Mouse (Mus musculus) large intestine, adult 2 months (tissue): ENCODE results near the gene Pcgf3. TPM values are rescaled to one million over a fixed set of nuclear protein-coding genes. Genes with fewer than 3 reads are reported as not detected.

ENCODE experiments used
- DNase-seq: peaks from one replicate; pipeline ENCODE4 v3.0.0-alpha.2; 2012; ENCODE audit warnings: low read depth, low spot score
- WGBS: fragments of 180-500 bp; shearing (Covaris S2); methylation state at CpG from one replicate; pipeline ENCODE4 v1.1.7; 2018; 5-methylcytosine and 5-hydroxymethylcytosine counted together
- polyA plus RNA-seq: library from polyadenylated mRNA; depleted of rRNA; stranded (reverse); fragments of >200 nt; gene quantifications from 2 replicates; pipeline ENCODE4 v1.2.3, GENCODE M21; 2012; rRNA removed

Gene Pcgf3
- polyA plus RNA-seq, result 10.4 and 12.1 TPM in 2 replicates

DNA sequence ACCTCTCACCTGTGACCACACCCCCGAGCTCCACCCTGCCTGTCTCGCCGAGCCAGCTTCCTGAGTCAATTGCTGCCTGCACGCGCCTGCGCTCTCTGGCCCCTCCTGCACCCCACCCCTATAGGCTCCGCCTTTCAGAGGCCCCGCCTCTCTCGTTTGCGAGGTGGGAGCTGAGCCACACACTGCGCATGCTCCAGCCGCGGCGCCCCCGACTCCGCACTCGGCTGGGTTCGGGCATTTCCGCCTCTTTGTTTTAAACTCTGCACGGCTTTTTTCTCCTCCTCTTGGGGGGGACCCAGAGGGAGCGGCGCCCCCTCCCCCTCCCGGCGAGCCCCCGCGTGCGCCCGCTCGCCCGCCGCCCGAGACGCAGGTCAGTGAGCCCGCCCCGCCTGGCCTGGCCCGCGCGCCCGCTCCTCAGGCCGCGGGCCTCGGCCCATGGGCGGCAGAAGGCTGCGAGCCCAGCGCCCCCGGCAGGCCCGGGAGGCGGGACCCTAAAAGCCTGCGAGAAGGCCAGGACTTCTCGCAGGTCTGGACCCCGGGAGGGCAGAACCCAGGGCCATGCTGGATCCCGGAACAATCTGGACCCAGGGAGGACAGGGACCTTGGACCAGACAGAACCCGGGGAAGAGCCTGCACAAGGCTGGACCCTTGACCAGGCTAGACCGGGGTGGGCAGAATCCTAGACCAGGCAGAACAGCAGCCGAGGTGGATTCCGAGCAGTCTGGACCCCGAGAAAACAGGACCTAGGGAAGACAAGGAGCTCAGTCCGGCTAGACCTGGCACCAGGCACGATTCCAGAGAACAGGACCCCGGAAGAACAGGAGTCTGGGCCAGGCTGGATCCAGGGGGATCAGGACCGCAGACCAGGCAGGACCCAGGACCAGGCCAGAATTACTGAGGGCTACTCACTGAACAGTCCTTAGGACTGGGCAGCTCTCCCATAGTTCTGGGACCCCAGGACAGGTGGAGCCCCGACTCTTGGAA lies at the start of gene Pcgf3:
Gene Pcgf3, plus strand, starts transcription at position 151 of the 984 bp plus-strand sequence.
- peak; percentile 93 for DNase-seq
- WGBS, result 2% methylated on average over 62 of the region's 62 CpGs

DNA sequence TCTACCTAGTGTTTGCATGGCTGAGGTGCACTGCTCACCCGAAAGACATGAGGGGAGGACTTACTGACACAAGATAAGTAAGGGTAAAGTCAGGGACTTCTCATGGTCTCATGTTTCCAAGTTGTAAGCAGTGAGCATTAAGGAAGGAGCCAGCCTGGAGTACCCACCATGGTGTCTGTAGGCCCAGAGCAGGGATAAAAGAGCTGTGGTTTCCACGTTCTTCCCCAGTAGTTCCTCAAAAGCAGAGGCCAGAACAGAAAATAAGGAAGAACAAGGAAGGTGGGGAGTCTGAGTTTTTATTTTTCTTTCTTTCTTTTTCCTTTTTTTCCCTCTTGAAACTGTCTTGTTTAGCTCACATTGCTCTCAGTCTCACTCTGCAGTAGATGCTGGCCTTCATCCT lies 46.3 kb upstream of the Pcgf3 start:
- WGBS, result 72% methylated on average over 2 of the region's 2 CpGs

DNA sequence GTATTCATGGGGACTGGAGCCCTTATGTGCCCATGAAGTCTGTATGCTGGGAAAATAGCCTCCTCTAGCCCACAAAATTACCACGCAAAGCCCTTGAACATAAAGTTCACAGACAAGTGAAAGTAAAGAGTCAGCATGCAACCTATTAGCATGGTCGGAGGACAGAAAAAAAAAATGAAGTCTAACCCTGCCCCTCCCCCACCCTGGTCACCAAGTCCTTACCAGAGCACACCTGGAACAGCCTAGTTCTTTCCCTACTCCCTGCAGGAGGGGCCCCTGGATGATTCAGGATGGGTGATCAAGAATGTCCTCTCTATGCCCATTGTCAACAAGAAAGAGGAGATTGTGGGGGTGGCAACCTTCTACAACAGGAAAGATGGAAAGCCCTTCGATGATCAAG lies 38.3 kb upstream of the Pcgf3 start:
- no peak for DNase-seq
- 70% methylated on average over 3 of the region's 3 CpGs for WGBS

More for the DNA sequence above, 46.3 kb upstream of the Pcgf3 start:
- DNase-seq, result no peak

DNA sequence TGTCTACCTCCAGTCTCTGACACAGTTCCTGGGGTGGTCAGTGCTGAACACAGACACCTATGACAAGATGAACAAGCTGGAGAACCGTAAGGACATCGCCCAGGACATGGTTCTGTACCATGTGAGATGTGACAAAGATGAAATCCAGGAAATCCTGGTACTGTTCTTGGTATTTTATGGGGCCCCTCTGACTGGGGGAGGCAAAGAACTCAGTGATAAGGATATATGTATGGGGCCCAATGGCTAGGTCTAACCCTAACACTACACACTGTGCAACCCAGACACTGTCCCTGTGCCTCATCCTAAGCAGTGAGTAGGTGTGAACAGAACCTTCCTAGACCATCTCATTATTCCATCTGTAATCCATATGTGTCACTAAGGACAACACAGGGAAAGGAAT lies 37.6 kb upstream of the Pcgf3 start:
- DNase-seq, result no peak
- WGBS, result 96% methylated on average over 2 of the region's 2 CpGs

DNA sequence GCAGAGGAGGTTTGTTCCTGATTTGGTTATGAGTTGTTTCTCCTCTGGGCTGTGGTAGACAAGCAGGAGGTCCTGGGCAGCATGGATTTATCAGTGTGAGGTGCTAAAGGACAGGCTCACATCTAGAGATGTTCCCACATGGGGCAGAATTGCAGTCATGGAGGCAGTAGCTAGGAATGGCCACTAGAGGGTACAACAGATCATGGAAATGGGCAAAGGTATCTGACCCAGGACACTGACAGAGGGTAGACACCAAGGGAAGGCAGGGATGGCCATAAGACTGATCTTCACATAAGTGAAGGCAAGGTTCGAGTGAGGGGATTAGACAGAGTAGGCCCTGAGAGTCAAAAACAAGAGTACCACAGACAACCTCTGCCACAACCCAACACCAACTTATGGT lies 33.8 kb upstream of the Pcgf3 start:
- DNase-seq, result no peak
- WGBS, result 29% methylated on average over 1 of the region's 1 CpGs

DNA sequence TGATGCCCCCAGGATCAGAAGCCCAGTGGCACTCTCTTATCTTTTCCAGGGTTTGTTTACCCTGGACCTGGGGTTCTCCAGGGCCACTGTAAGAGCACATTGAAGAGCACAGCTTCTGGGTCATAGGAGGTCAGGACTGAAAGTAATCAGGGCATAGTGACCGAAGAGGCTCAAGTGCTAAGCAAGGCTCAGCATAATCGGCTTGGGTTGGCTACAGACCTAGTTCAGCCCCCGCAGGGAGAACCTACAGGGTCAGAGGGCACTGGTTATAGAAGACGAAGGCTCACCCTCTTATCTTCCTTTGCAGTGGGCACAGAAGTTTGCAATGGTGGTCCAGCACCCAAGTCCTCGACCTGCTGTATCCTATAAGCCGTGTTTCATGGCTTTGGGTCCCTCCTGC lies 29.8 kb upstream of the Pcgf3 start:
- DNase-seq, result no peak
- WGBS, result 91% methylated on average over 6 of the region's 6 CpGs

DNA sequence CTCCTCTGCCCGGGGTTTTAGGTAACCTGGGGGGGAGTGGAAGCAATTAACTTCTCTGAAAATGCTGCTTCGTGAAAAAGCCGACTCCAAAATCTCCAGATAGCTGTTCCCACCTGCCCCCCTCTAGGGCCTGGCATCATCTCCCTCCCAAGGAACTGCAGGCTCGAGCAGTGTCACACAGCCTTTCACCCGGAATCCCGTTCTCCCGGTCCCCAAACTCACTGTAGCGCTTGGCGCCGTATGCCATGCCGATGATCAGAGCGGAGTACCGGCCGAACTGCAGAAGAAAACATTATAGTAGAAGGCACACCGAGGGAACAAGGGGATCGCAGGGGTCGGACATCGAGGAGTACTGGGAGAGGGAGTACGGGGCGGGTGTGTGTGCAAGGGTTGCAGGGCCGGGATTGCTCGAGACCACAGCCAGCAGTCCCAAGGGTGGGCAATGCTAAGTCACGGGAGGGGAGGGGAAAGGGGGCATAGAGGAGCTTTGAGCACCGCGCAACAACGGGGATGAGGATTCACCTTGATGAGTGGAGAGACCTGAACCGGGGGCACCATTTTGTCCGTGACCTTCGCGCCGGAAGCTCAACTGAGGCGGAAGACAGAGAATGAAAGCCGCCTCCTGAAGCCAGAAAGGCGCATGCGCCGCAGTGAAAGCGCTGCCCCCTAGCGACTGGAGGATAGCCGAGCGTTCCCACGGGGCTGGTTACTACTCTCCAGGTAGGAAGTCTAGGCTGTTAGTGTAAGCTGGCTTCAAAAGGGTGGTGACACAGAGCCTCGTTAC lies 27.0 kb upstream of the Pcgf3 start, which contains the start of gene Atp5k:
Gene Atp5k, minus strand, starts transcription at position 645 of the 784 bp plus-strand sequence.
- peak; percentile 94 for DNase-seq
- under 1% methylated on average over 42 of the region's 42 CpGs for WGBS

DNA sequence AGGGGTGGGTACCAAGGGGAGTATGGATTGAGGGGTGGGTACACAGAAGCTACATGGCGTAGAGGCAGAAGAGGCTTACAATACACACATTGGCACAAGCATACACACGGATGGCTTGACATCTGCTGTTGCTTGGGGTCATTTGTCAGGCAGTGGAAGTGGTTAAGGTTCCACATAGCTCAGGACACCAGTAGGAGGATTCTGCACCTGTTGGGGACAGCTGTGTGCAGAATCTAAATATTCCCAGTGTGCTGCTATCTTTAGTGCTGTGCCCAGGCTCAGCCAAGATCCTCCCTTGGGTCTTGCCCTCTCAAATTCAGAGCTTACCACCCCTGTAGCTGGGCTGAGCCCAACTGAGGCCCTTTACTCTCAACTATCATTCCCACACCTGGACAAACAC lies 24.9 kb upstream of the Pcgf3 start:
- 77% methylated on average over 2 of the region's 2 CpGs for WGBS
- no peak for DNase-seq

DNA sequence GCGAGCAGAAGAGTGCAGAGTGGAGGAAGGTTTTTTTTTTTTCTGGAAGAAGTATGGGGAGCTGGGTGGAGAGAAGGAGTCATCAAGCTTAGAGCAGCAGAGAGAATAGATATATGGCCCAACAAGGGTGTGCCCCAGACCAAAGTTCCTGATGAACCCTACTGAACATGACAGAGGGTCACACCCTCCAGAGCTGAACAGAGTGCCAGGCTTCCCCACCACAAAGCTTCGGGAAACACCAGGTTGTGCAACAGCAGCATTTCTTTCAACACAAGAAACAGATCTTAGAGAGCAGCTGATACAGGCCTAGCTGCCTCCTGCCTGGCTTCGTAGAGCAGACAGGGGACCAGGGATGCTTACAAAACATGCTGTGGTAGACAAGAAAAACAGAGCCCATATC lies 14.1 kb upstream of the Pcgf3 start:
- WGBS, result 46% methylated on average over 3 of the region's 3 CpGs
- no peak for DNase-seq

DNA sequence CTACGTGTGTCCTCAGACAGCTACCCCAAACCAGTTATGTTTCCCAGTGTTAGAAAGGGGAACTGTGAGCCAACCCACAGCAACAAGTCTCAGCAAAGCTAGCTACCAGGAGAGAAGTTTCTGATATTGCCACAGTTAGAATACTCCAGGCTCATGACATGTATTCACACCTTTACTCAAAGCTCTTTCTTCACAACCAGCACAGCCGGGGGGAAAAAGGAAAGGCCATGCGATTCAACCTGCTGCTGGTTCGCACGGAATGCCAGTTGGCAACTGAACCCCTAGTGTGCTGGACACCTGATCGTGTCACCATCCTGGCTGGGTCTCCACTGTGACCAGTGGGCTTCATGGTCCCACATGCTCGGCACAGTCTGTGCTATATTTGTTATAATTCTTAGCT lies 13.2 kb upstream of the Pcgf3 start:
- WGBS, result 88% methylated on average over 7 of the region's 7 CpGs
- DNase-seq, result no peak

DNA sequence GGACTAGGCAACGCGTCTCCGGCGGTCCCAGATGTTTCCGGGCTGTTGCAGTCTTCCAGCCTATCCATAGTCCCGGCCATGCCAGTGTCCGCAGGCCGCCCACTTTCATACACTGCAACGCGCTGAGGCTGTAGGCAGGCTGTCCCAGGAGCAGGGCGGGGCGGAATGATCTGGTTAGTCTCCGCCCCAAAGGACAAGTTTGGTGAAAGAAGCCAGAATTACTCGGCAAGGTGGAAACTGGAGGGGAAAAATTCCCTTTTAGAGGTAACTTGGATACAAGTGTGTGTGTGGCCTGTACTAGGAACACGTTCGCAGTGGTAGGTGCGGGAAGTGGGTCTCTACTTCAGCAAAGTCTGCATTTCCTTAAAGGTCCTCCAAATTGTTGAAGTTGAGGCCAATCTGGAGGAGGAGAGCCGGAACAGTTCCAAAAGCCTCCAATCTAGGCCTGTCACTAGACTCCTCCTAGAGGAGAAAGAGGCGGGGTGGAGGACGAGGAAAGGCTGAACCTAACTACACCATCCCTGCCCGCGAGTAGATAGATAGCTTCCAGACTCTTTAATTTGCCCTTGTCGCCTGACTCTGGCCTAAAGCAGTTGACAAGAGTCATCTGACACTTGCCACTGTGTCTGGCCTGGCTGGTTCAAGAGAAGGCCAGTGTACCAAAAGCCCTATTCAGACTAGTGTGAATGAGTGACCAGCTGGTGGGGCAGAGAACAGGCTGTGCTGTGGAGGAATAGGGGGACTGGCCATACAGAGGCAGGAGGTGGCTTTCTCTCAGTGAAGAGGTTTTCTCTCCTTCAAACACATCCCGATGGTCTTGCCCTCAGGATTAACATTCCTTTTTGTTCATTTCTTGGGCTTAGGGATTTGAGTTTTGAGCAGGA lies 12.0 kb upstream of the Pcgf3 start, which contains the start of gene Mfsd7a:
Gene Mfsd7a, minus strand, starts transcription at position 107 of the 884 bp plus-strand sequence.
- 5% methylated on average over 24 of the region's 24 CpGs for WGBS
- no peak for DNase-seq

DNA sequence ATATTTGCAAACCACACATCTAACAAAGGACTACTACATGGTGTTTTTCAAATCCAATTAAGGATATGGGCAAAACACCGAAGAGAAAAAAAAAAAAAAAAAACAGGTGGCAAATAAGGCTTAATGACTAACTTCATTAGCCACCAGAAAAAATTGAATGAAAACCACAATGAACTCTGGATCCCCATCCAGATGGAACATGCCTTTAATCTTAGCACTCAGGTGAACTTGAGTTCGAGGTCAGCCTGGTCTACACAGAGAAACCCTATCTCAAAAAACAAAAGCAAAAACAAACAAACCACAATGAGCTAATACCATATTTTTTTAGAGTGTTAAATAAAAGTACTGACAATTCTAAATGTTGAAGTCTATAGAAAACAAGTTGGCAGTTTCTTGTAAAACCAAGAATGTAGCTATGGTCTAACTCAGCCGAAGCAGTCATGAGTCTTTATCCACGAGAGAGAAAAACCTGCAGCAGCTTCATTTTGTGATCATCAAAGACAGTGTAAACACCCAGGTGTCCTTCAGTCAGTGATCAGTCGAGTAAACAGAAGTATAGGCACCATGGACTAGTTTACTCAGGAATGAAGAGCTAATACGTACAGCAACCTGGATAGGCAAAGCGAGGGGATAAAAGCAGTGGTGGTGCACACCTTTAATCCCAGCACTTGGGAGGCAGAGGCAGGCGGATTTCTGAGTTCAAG lies 10.0 kb upstream of the Pcgf3 start:
- WGBS, result 67% methylated on average over 8 of the region's 8 CpGs
- no peak for DNase-seq

DNA sequence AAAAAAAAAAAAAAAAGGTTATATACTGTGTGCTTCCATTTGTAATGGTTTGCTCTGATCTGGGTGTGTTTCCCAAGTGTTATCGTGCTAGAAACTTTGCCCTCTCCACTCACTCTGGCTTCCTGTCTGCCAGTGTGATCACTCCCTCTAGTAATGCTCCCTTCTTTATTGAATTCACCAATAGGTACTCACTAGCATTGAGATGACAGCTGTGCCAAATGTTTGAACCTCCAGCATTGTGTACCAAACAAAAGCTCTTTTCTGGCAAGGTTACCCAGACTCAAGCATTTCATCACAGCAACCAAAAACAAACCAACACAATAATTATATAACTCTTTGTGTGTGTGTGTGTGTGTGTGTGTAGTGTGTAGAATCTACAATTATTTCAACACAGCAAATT lies 9.4 kb upstream of the Pcgf3 start:
- 18% methylated on average over 1 of the region's 1 CpGs for WGBS
- DNase-seq, result no peak

DNA sequence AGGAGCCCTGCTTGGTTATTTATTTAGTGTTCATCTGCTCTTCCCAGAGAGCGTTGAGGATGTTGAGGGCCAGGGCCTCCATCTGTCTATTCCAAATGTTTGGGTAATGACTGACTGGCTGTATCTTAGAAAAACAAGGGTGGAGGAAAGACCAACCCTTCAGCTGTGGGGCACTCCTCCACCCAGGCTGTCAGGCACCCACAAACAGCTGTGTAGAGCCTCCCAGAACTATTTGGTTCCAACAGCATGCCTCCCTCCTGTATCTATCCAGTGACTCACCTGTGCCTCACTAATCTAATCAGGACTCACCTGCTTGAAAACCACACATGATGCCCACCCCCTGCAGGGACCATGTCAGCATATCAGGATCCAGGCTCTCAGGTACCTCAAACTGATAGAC lies 8.6 kb upstream of the Pcgf3 start:
- WGBS, result 67% methylated on average over 1 of the region's 1 CpGs
- DNase-seq, result no peak

DNA sequence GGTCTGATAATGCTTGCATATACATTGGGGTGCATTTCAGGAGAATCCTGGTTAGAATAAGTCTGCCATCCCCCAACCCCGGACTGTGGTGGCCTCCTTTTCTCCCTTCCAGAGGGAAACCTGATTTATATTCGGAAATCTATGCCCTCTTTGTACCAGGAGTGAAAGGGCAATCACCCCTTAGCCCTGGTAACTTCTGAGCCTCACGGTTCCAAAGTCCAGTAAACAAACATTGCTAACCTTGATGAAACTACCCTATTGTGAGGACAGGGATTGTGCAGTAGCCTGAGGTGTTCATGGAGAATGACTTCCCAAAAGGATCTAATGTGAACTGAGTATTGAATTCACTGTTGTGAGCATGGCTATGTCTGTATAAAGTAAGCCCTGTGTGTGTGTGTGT lies 6.9 kb upstream of the Pcgf3 start:
- 31% methylated on average over 3 of the region's 3 CpGs for WGBS
- no peak for DNase-seq

DNA sequence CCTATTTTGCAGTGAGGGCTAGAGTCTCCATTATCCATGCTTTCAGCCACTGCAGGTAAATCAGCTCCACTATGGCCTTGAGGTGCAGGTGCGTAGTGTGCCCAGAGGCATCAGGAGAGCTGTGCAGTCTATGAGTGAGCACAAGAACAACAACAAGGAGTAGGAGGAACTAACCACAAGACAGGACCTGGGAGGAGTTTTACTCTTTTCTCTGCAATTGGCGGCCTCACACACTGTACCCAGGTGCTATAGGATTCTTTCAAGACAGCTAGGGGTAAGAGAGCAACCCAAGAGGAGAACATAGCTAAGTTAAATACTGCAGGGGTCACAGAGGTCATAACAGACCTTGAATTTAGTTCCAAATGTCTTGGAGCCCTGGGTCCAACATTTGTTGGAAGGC lies 2.3 kb upstream of the Pcgf3 start:
- WGBS, result 83% methylated on average over 2 of the region's 2 CpGs
- no peak for DNase-seq

DNA sequence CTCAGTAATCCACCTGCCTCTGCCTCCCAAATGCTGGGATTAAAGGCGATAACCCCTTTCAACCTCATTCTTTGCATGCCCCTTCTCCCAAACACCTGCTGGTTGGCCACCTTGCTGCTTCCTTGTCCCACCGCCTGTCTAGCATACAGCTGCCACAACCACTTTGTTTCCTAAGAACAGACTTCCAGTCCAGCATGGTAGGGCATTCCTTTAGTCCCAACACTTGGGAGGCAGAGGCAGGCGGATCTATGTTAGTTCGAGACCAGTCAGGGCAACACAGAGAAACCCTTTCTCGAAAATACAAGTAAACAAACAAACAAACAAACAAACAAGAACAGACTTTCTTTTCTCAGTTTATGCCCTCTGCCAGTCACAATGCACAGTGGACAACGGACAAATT lies 571 bp upstream of the Pcgf3 start:
- no peak for DNase-seq
- WGBS, result 36% methylated on average over 6 of the region's 6 CpGs

DNA sequence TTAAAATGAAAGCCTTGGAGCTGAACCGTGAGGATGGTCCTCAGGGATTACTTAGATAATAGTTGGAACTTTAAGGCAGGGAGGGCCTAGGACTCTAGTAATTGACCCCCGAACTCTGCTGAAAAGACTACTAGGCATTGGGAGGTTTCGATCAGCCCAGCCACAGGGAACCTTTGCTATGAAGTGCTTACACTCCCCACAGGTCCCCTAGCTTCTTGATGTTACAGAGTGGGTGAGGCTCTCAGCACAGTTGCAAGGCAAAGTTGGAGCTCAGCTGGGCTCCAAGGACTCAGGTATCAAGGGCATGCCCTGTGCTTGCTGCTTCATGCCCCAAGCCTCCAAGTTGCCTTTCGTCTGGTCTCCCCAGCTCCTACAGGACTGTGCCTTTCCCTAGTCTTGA lies 1.4 kb downstream of the Pcgf3 start:
- WGBS, result 19% methylated on average over 4 of the region's 4 CpGs
- no peak for DNase-seq
